Mouse (Mus musculus) frontal cortex, postnatal 25 days (tissue): ENCODE data around the gene Lama2.
A peak's percentile ranks its signal among the peaks of the same experiment; 100 is the strongest.

ENCODE experiments used
- DNase-seq, 2 experiments: peaks; one replicate each; pipeline ENCODE4 v3.0.0; 2022; ENCODE audit warnings: low spot score in 2 of 2

The Lama2 gene

DNA sequence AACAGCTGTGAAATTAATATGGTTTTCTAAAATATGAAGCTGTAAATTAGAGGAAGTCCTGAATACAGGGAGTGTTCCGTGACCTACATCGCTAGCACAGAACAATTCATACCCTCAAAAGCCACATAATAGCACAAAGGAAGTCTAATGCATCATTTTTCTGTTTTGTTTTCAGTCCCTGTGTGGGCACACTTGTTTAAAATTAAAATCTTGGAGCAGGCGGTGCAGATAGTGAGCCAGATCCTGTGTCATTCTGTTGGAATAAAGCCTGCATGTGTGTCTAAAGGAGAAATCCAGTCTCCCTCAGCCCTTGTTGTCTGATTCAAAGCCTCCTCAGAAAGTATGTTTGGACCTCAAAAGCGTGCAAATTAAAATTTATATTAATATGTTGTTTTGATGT lies 234.9 kb downstream of the Lama2 start:
- peak in 1 of 2 experiments; percentile 15 for DNase-seq

GRCm38 (mm10) chr10:27382887-27383609 lies 236.5 kb downstream of the Lama2 start:
- DNase-seq: no peak

GRCm38 (mm10) chr10:27378286-27378685 lies 241.3 kb downstream of the Lama2 start:
- no peak for DNase-seq

DNA sequence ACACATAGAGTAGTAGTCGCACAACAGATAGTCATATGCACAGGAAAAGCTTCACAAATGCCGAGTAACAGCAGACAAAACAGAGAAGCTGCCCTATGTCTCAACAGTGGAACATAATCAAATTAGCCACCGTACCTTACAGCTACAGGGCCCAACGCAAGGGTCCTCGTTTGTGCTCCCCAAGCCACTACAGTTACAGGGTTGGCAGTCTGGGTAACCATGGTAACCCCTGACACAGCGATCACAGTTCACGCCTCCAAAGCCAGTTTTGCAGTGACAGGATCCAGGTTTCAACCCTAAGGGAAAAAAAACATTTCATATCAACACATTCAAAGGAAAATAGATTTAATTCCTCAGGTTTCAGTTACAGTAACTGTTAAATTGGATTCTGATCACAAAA lies 275.3 kb downstream of the Lama2 start:
- DNase-seq: no peak

DNA sequence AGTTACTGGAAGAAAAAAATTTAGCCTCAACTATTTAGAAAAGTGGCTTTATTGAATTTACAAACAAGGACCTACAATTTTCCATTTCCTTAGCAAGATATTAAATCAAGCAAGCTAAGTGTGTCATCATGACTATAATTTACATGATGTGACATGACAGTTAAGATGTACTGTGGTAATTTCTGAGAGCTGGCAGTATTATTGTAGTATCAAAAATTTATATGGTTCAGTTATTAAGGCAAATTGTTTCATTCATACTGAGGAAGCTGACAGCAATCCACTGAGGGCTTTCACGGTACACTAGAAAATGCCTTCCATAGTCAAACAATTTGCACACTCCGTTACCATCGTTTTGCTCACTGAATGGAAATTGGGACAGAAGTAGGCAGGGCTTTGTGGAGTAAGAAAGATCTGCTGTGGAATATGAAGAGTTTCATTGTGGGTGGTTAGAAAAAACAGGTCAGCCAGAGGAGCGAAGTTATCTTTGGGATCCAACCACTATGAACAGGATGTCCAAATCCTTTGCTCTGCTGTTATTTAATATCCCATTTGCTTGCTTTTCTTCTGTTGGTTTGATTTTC lies 297.1 kb downstream of the Lama2 start:
- DNase-seq: no peak

DNA sequence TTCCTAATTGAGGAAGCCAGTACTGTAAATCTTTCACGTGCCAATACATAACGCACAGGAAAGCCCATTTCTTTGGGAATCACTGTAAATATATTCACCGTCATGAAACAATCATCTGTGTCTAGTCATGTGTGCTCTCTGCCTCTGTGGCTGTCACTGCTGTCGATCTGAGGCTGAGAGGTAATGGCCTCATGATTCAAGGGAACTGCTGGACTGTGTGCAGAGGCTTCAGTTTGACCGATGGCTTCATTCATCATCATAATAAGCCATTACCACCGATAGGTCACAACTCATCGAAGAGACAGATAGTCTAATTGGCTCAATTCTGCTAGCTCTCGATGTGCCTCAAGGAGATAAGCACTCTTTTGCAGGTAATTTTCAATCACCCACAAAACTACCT lies 312.1 kb downstream of the Lama2 start:
- no peak for DNase-seq

DNA sequence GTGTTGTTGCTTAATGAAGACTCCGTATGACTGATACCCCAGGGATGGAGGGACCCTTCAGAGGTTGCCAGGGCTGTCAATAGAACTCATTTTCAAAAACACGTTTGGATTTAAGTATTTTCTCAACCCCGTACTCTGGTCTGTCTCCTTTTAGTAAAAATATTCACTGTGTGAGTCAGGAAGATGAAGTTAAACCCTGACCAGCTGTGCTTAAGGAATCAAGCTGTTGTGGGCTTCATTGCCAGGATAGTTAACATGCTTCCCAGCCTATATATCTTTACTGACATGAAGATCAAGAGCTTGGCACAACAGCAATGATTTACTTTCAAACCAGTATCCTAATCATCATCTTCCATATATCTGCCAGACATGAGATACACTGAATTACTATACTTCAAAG lies 314.3 kb downstream of the Lama2 start:
- no peak for DNase-seq

GRCm38 (mm10) chr10:27285098-27285860 lies 334.3 kb downstream of the Lama2 start:
- DNase-seq: no peak

DNA sequence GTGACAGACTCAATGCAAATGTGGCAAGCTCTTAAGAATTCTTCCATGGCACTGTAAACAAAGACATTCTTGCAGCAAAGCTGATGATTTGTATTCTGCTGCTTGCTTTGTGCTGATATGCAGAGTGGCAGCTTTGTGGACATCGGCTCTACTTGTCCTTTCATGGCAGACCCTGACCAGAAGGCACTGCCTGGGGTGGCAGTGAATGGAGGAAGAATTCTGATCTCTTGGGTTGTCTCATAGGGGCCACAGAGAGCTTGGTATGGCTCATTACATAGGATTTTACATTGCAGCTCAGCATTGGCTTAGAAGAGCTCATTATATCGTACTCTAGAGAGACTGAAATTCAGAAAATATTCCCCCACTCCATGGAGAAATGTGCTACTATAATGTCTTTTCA lies 352.1 kb downstream of the Lama2 start:
- no peak for DNase-seq

- DNase-seq: no peak
Observed at GRCm38 (mm10) chr10:27265812-27266211, 353.7 kb downstream of the Lama2 start.

DNA sequence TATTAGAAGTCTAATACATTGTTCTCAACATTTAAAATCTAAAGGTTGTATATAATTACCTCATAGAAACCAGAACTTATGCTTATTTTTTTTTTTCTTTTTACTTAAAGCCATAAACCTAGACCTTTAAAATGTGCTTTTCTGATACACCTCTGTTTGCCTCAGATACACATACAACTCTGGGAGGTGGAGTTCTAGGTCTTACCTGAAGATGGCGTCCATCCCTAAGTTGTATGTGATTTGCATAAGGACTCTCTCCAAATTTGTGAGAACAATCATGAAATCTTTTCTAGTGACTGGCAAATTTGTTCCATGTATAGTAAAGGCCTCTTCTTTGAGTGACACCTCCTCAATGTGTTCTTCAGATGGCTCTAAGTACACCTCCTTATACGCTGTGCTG lies 354.8 kb downstream of the Lama2 start:
- no peak for DNase-seq

DNA sequence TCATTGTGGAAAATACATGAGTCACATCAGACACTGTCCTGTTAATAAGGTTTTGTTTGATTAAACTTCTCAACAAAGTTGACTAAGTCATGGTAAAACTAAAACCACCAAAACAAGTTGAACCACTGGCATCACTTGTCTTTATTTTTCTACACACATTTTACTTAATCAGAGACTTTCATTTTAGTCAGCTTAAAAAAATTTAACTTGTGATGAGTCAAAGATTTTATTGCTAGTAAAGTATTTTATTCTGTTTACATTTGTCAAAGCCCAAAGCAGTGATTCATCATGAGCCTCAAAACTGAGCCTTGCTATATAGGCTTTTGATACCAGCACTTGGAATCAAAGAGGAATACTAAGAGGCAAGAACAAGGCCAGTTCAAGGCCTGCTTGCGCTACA lies 369.8 kb downstream of the Lama2 start:
- no peak for DNase-seq

GRCm38 (mm10) chr10:27234755-27235154 lies 384.8 kb downstream of the Lama2 start:
- no peak for DNase-seq

GRCm38 (mm10) chr10:27233577-27233976 lies 386.0 kb downstream of the Lama2 start:
- no peak for DNase-seq

GRCm38 (mm10) chr10:27223815-27224375 lies 395.7 kb downstream of the Lama2 start:
- no peak for DNase-seq

DNA sequence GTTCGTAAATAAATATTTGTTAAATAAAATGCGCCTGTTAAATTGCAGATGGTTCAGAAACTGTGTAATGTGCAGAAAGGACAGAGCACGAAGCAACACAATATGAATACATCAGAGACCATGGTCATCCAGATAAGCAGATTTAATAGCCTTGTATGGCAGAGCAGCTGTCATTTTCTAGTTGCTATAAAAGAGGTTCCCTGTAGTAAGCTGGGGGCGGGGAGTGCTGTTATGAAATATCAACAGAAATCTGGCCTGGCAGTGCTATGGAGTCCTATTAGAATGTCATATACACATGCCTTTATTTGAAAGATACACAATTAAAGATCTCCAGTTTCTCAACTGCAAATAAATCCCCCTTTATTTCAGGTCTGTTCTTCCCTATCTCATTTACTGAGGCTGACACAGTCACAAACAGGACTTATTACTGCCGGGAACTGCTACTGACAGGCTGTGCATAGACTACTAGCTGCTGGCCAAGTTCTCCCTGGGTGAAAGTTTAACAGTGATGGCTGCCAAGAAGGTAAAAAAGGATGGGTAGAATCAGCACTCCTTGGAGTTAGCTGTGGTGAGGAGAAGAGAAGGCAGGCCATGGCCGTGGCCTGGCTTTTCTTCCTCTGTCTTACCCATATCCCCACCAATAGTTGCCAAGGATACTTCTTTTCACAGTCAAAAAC lies 396.8 kb downstream of the Lama2 start:
- DNase-seq: no peak

DNA sequence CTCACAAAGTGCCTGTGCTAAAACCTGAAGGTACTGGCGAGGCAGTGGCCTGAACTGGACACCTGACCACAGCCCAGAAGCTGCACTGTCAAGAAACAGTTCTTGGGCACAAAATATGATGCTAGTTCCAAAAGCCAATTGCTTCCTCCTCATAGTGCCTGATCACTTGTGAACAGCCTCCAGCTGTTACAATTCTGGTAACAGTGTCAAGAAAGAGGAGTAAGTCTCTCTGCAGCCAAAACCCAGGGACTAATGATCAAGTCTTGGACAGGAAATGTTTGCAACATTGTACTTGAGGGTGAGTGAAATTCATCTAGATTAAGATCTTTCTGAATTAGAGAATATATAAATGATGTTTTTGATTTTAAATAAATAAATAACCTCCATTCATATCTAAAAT lies 399.9 kb downstream of the Lama2 start:
- no peak for DNase-seq

DNA sequence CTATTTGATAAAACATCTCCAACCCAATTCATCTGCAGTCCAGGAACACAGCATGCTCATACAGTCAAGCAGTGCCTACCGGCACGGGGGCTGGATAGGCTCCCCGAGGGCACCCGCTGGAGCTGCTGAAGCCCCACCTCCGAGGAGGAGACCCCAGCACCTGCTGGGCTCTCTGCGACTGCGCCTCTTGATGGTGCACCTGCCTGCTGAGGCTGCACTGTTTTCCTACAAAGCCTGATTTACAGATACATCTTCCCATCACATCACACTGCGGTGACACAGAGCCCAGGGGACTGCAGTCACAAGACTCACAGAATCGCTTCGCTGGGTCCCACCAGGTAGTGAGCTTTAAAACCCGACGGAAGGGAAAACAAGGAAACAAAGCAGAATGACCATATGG lies 412.2 kb downstream of the Lama2 start:
- DNase-seq: no peak

- no peak for DNase-seq
Observed at GRCm38 (mm10) chr10:27198443-27198842, 421.1 kb downstream of the Lama2 start.

DNA sequence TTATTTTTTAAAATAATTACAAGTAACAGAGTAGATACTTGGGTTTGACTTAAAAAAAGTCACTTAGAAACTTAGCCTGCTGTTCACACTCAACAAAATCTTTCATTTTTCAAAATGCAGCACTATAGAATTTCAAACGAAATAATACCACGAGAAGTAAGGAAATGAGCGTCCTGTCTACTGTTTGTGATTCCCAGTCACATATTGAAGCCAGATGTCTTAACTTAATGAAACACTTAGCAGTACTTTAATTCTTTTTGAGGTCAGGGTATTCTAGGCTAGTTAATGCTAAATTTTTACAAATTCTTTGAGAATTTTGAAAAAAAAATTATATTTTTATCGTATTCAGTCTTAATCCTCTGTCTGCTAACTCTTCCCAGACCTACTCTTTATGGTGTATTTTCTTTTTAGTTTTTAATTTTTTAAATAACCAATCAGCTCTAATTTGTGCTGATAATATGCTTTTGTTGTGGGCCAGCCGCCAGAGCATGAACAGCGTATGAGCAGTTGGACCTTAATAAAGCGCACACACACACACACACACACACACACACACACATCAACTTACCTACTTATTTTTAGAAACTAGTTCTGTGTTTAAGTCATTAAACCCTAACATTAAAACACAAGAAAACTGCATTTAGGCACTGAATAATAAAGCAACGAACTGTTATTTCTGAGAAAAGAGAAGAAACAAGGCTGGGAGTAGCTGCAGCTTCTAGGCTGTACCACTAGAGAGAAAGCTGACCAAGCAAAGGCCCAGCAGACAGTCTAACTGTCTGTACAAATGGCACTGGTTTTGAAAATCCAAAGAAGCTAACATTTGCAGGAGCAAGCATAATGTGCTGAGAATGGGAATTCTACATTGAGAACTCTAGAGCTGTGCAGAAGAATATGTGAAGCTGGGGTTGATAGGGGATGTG lies 425.3 kb downstream of the Lama2 start:
- DNase-seq: no peak
